In genomic region chr11:47459214-47459613, GRCm38 (mm10) we compare ENCODE assay signal across 25 mouse cellular contexts.
DNase-seq lines count a peak whose midpoint lies in the region; ATAC-seq and TF ChIP-seq lines count a peak whose summit lies in the region.
"Had no signal": no experiment of that assay in that cellular context is flagged by ENCODE, and none has a peak within 500 bp of the region (broad histone marks: within the 10 kb centered on the region; RNA-seq: fewer than 3 reads in every experiment).

No protein-coding gene starts in this region.

- DNase-seq in midbrain, embryonic 10.5 days (ENCODE audit: low spot score) = no peak
- DNase-seq in brain, embryonic 14.5 days (ENCODE audit: low read depth) = peak; percentile 86
- no peak for DNase-seq in cerebellum, adult 11-12 months
- no peak for DNase-seq in left cerebral cortex, postnatal 25 days (ENCODE audit: low spot score in 2 of 2)
- no peak for DNase-seq in heart, adult 18-20 months
- DNase-seq: adrenal gland, postnatal 10 days; B cell, adult 2 months; cerebellum, adult 2 months; cerebellum, postnatal 25 days; heart, postnatal 14 days; kidney, postnatal 36 days; left cerebral cortex, postnatal 4 days; liver, postnatal 0 days; lung, postnatal 36 days; thymus, postnatal 14 days had no signal

- peak; percentile 60 for ATAC-seq in midbrain, embryonic 13.5 days
- ATAC-seq in forebrain, embryonic 13.5 days = peak; percentile 94
- ATAC-seq in neural tube, embryonic 14.5 days (ENCODE audit: low read depth) = peak; percentile 58; the same call in 1 of the 2 replicates
- ATAC-seq: intestine, postnatal 0 days; liver, embryonic 12.5 days; liver, postnatal 0 days; midbrain, embryonic 15.5 days; Patski had no signal

- H3K4me2 ChIP-seq in midbrain, embryonic 13.5 days (replicated peaks) = no peak overlapping the region
- H3K4me2 ChIP-seq in forebrain, embryonic 13.5 days = no peak overlapping the region
- no peak overlapping the region for H3K4me2 ChIP-seq in neural tube, embryonic 14.5 days (ENCODE audit: low read depth, low read length)
- H3K4me2 ChIP-seq: embryonic facial prominence, embryonic 12.5 days; hindbrain, embryonic 12.5 days; liver, embryonic 12.5 days; midbrain, embryonic 15.5 days had no signal

- TF ChIP-seq CTCF in brain, embryonic 14.5 days (IDR thresholded peaks at IDR 0.05; ENCODE audit: borderline replicate concordance, extremely low read depth, insufficient read depth, insufficient read length) = no peak

- H3K36me3 ChIP-seq in midbrain, embryonic 13.5 days = no peaks in the 10 kb centered on the region
- no peaks in the 10 kb centered on the region for H3K36me3 ChIP-seq in midbrain, embryonic 10.5 days
- H3K36me3 ChIP-seq in forebrain, embryonic 13.5 days (ENCODE audit: poor library complexity, severe bottlenecking) = no peaks in the 10 kb centered on the region
- no peaks in the 10 kb centered on the region for H3K36me3 ChIP-seq in neural tube, embryonic 14.5 days (ENCODE audit: control insufficient read depth, insufficient read depth, low read length)
- H3K36me3 ChIP-seq: embryonic facial prominence, embryonic 12.5 days; hindbrain, embryonic 12.5 days; liver, embryonic 12.5 days; midbrain, embryonic 15.5 days had no signal

- 41% methylated on average over 3 of the region's 3 CpGs for WGBS in midbrain, embryonic 13.5 days
- WGBS in midbrain, embryonic 10.5 days = 81% methylated on average over 3 of the region's 3 CpGs
- WGBS in forebrain, embryonic 13.5 days = 11% methylated on average over 3 of the region's 3 CpGs
- WGBS in neural tube, embryonic 14.5 days = 34% methylated on average over 3 of the region's 3 CpGs

- H3K9ac ChIP-seq in midbrain, embryonic 13.5 days (replicated peaks) = no peak overlapping the region
- no peak overlapping the region for H3K9ac ChIP-seq in forebrain, embryonic 13.5 days
- H3K9ac ChIP-seq in neural tube, embryonic 14.5 days (replicated peaks; ENCODE audit: low read depth, low read length) = no peak overlapping the region
- H3K9ac ChIP-seq: embryonic facial prominence, embryonic 12.5 days; hindbrain, embryonic 12.5 days; liver, embryonic 12.5 days; liver, postnatal 0 days; midbrain, embryonic 15.5 days had no signal

- no peak overlapping the region for H3K27ac ChIP-seq in midbrain, embryonic 13.5 days
- no peak overlapping the region for H3K27ac ChIP-seq in midbrain, embryonic 10.5 days (replicated peaks)
- H3K27ac ChIP-seq in forebrain, embryonic 13.5 days = no peak overlapping the region
- H3K27ac ChIP-seq in neural tube, embryonic 14.5 days (ENCODE audit: low read depth, low read length) = no peak overlapping the region
- H3K27ac ChIP-seq: embryonic facial prominence, embryonic 12.5 days; hindbrain, embryonic 12.5 days; layer of hippocampus, adult 2 months; liver, embryonic 12.5 days; midbrain, embryonic 15.5 days had no signal

- TF ChIP-seq POLR2A in brain, embryonic 14.5 days (IDR thresholded peaks at IDR 0.05; ENCODE audit: borderline replicate concordance, extremely low read depth, insufficient read depth, insufficient read length, poor library complexity, severe bottlenecking) = no peak

- no peaks in the 10 kb centered on the region for H3K27me3 ChIP-seq in midbrain, embryonic 13.5 days
- no peaks in the 10 kb centered on the region for H3K27me3 ChIP-seq in midbrain, embryonic 10.5 days (ENCODE audit: low read depth, poor library complexity, severe bottlenecking)
- H3K27me3 ChIP-seq in forebrain, embryonic 13.5 days = no peaks in the 10 kb centered on the region
- H3K27me3 ChIP-seq in neural tube, embryonic 14.5 days (ENCODE audit: control insufficient read depth, insufficient read depth, low read length) = no peaks in the 10 kb centered on the region
- H3K27me3 ChIP-seq: embryonic facial prominence, embryonic 12.5 days; hindbrain, embryonic 12.5 days; liver, embryonic 12.5 days; midbrain, embryonic 15.5 days; Patski had no signal

- no peaks in the 10 kb centered on the region for H3K9me3 ChIP-seq in midbrain, embryonic 13.5 days
- no peaks in the 10 kb centered on the region for H3K9me3 ChIP-seq in midbrain, embryonic 10.5 days (replicated peaks)
- H3K9me3 ChIP-seq in forebrain, embryonic 13.5 days (replicated peaks) = no peaks in the 10 kb centered on the region
- H3K9me3 ChIP-seq in neural tube, embryonic 14.5 days (ENCODE audit: control insufficient read depth, low read length) = no peaks in the 10 kb centered on the region
- H3K9me3 ChIP-seq: embryonic facial prominence, embryonic 12.5 days; hindbrain, embryonic 12.5 days; liver, embryonic 12.5 days; midbrain, embryonic 15.5 days had no signal

- intact Hi-C loops in left cerebral cortex, postnatal 25 days (cut with DNase I) = no loop called here

- no peak overlapping the region for H3K4me3 ChIP-seq in midbrain, embryonic 13.5 days (replicated peaks)
- H3K4me3 ChIP-seq in midbrain, embryonic 10.5 days = no peak overlapping the region
- H3K4me3 ChIP-seq in forebrain, embryonic 13.5 days = no peak overlapping the region
- H3K4me3 ChIP-seq in neural tube, embryonic 14.5 days (ENCODE audit: low read depth, low read length) = no peak overlapping the region
- H3K4me3 ChIP-seq: embryonic facial prominence, embryonic 12.5 days; hindbrain, embryonic 12.5 days; layer of hippocampus, adult 2 months; liver, embryonic 12.5 days; midbrain, embryonic 15.5 days had no signal

- no peaks in the 10 kb centered on the region for H3K4me1 ChIP-seq in midbrain, embryonic 13.5 days (replicated peaks)
- no peaks in the 10 kb centered on the region for H3K4me1 ChIP-seq in midbrain, embryonic 10.5 days
- peaks cover 6% of the 10 kb centered on the region; the same call in 1 of the 2 replicates for H3K4me1 ChIP-seq in forebrain, embryonic 13.5 days
- no peaks in the 10 kb centered on the region for H3K4me1 ChIP-seq in neural tube, embryonic 14.5 days (ENCODE audit: control insufficient read depth, insufficient read depth, low read length)
- H3K4me1 ChIP-seq: embryonic facial prominence, embryonic 12.5 days; hindbrain, embryonic 12.5 days; liver, embryonic 12.5 days; midbrain, embryonic 15.5 days had no signal
